Mouse (Mus musculus) thymus, adult 2 months (tissue): ENCODE results near the gene Olfr1131.

Source experiments
- CTCF ChIP-seq: fragments of 200-500 bp; IDR thresholded peaks from 2 replicates; pipeline ENCODE4 v1.5.1; 2012; ENCODE audit warnings: mild to moderate bottlenecking, control low read depth, low read length, moderate library complexity, borderline replicate concordance; ENCODE audit not compliant: control insufficient read depth, poor library complexity, insufficient read depth; ENCODE audit errors: extremely low read depth
- POLR2A ChIP-seq: fragments of 200-500 bp; IDR thresholded peaks from 2 replicates; pipeline ENCODE4 v1.6.1; 2012; ENCODE audit warnings: mild to moderate bottlenecking, low read length, control low read depth, moderate library complexity; ENCODE audit not compliant: control insufficient read depth, poor library complexity, insufficient read depth; ENCODE audit errors: extremely low read depth

- TF ChIP-seq POLR2A (no peak), CTCF (no peak)
Observed at GRCm38 (mm10) chr2:87637435-87637834, 10.5 kb downstream of the Olfr1131 start, which contains the start of gene Olfr1132.
